Mouse (Mus musculus): Measurements from ENCODE around the gene Ltbp2. TPM values are rescaled to one million over a fixed set of nuclear protein-coding genes. Genes with fewer than 3 reads are reported as not detected.

Gene Ltbp2
- polyA plus RNA-seq, 1 experiment, result 2.2 TPM

- no peaks in the 10 kb centered on the region for H3K4me1 ChIP-seq (ENCODE audit: control insufficient read depth, insufficient read depth, low read length)
- TF ChIP-seq CTCF (conservative IDR thresholded peaks at IDR 0.05; ENCODE audit: insufficient read depth, insufficient read length, low read depth, low read length), result no peak
- no peak for TF ChIP-seq POLR2A (IDR thresholded peaks at IDR 0.05; ENCODE audit: low read depth, low read length)
- peaks cover 2% of the 10 kb centered on the region; the same call in 1 of the 2 replicates for H3K27me3 ChIP-seq (replicated peaks; ENCODE audit: control insufficient read depth, insufficient read depth, low read length)
- 43% methylated on average over 11 of the region's 11 CpGs for WGBS
- no peak overlapping the region for H3K4me3 ChIP-seq (ENCODE audit: insufficient read depth, low read depth, low read length)
- no peak overlapping the region for H3K27ac ChIP-seq (ENCODE audit: insufficient read depth, low read depth, low read length)
- DNase-seq, result no peak
- no peaks in the 10 kb centered on the region for H3K36me3 ChIP-seq (ENCODE audit: control insufficient read depth, insufficient read depth, low read length)
These were observed 3.8 kb upstream of the Ltbp2 start for GRCm38 (mm10) chr12:84880091-84880490.

DNA sequence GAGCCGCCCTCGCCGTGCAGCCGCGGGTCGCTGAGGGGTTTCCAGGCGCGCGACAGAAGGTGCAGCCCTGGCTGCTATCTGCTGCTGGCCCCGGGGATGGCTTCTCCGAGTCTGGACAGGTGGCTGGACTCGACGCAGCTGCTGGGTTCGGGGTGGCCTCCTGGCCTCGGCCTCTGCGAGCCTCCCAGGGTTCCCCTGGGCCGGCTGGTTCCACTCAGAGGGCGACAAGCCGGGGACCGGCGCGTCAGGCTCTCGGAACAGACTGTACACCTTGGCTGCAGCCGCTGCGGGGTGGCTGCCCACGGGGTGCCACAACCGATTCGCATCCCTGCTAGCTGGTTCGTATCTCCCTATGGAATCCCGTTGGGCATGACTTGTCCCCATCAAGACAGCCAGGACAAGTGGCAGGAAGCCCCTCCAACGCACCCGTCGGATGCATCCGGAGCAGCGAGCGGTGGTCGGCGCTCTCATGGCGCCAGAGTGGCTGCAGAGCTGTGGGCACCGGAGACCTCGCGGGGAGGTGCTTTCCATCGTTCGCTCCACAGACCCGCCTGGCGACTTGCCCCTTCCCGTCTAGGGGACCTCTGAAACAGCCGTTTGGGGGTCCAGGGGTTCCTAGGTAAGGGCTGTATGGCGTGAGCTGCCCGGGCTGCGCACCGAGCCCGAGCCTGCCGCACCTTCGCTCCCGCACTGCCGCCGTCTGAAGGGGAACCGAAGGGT is 411 bp downstream of the Ltbp2 start:
- Histone ChIP-seq H3K4me1 (ENCODE audit: control insufficient read depth, insufficient read depth, low read length) (no peaks in the 10 kb centered on the region), H3K36me3 (ENCODE audit: control insufficient read depth, insufficient read depth, low read length) (no peaks in the 10 kb centered on the region), H3K4me3 (ENCODE audit: insufficient read depth, low read depth, low read length) (no peak overlapping the region), H3K27me3 (replicated peaks; ENCODE audit: control insufficient read depth, insufficient read depth, low read length) (peaks cover 2% of the 10 kb centered on the region; the same call in 1 of the 2 replicates), H3K27ac (ENCODE audit: insufficient read depth, low read depth, low read length) (no peak overlapping the region)
- no peak for DNase-seq
- TF ChIP-seq POLR2A (IDR thresholded peaks at IDR 0.05; ENCODE audit: low read depth, low read length) (no peak), CTCF (conservative IDR thresholded peaks at IDR 0.05; ENCODE audit: insufficient read depth, insufficient read length, low read depth, low read length) (no peak)
- 1% methylated on average over 59 of the region's 59 CpGs for whole genome bisulfite sequencing

GRCm38 (mm10) chr12:84873434-84873833 is 2.9 kb downstream of the Ltbp2 start:
- 0% methylated on average over 3 of the region's 3 CpGs for WGBS
- peaks cover 2% of the 10 kb centered on the region; the same call in 1 of the 2 replicates for H3K27me3 ChIP-seq (replicated peaks; ENCODE audit: control insufficient read depth, insufficient read depth, low read length)
- no peak overlapping the region for H3K27ac ChIP-seq (ENCODE audit: insufficient read depth, low read depth, low read length)
- TF ChIP-seq CTCF (conservative IDR thresholded peaks at IDR 0.05; ENCODE audit: insufficient read depth, insufficient read length, low read depth, low read length), result peak; percentile 72
- TF ChIP-seq POLR2A (IDR thresholded peaks at IDR 0.05; ENCODE audit: low read depth, low read length), result no peak
- no peaks in the 10 kb centered on the region for H3K4me1 ChIP-seq (ENCODE audit: control insufficient read depth, insufficient read depth, low read length)
- no peak overlapping the region for H3K4me3 ChIP-seq (ENCODE audit: insufficient read depth, low read depth, low read length)
- no peaks in the 10 kb centered on the region for H3K36me3 ChIP-seq (ENCODE audit: control insufficient read depth, insufficient read depth, low read length)
- no peak for DNase-seq

DNA sequence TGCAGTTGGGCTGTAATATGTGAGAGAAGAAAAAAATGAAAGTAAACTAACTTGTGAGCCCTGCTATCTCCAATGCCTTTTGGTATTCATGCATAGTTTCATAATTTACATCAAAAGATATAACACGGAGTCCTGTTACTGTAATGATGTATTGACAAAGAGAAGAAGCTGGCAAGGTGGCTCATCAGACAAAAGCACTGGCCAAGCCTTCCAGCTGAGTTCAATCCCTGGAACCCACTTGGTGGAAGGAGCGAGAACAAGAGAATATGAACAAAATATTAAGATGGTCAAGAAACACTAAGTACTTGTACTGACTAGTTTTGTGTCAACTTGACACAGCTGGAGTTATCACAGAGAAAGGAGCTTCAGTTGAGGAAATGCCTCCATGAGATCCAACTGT is 4.0 kb downstream of the Ltbp2 start:
- no peaks in the 10 kb centered on the region for H3K36me3 ChIP-seq (ENCODE audit: control insufficient read depth, insufficient read depth, low read length)
- no peak for DNase-seq
- WGBS, result 81% methylated on average over 2 of the region's 2 CpGs
- H3K27me3 ChIP-seq (replicated peaks; ENCODE audit: control insufficient read depth, insufficient read depth, low read length), result peaks cover 2% of the 10 kb centered on the region; the same call in 1 of the 2 replicates
- no peak for TF ChIP-seq CTCF (conservative IDR thresholded peaks at IDR 0.05; ENCODE audit: insufficient read depth, insufficient read length, low read depth, low read length)
- no peak for TF ChIP-seq POLR2A (IDR thresholded peaks at IDR 0.05; ENCODE audit: low read depth, low read length)
- no peak overlapping the region for H3K27ac ChIP-seq (ENCODE audit: insufficient read depth, low read depth, low read length)
- no peak overlapping the region for H3K4me3 ChIP-seq (ENCODE audit: insufficient read depth, low read depth, low read length)
- no peaks in the 10 kb centered on the region for H3K4me1 ChIP-seq (ENCODE audit: control insufficient read depth, insufficient read depth, low read length)

GRCm38 (mm10) chr12:84865431-84865830 is 10.9 kb downstream of the Ltbp2 start:
- peak; percentile 25 for DNase-seq
- 71% methylated on average over 9 of the region's 9 CpGs for WGBS
- Histone ChIP-seq H3K4me3 (ENCODE audit: insufficient read depth, low read depth, low read length) (no peak overlapping the region), H3K36me3 (ENCODE audit: control insufficient read depth, insufficient read depth, low read length) (no peaks in the 10 kb centered on the region), H3K4me1 (ENCODE audit: control insufficient read depth, insufficient read depth, low read length) (no peaks in the 10 kb centered on the region), H3K27me3 (replicated peaks; ENCODE audit: control insufficient read depth, insufficient read depth, low read length) (no peaks in the 10 kb centered on the region), H3K27ac (ENCODE audit: insufficient read depth, low read depth, low read length) (no peak overlapping the region)
- TF ChIP-seq CTCF (conservative IDR thresholded peaks at IDR 0.05; ENCODE audit: insufficient read depth, insufficient read length, low read depth, low read length) (no peak), POLR2A (IDR thresholded peaks at IDR 0.05; ENCODE audit: low read depth, low read length) (no peak)

- no peak overlapping the region for H3K27ac ChIP-seq (ENCODE audit: insufficient read depth, low read depth, low read length)
- H3K36me3 ChIP-seq (ENCODE audit: control insufficient read depth, insufficient read depth, low read length), result no peaks in the 10 kb centered on the region
- 58% methylated on average over 7 of the region's 7 CpGs for WGBS
- DNase-seq, result no peak
- H3K4me3 ChIP-seq (ENCODE audit: insufficient read depth, low read depth, low read length), result no peak overlapping the region
- no peaks in the 10 kb centered on the region for H3K27me3 ChIP-seq (replicated peaks; ENCODE audit: control insufficient read depth, insufficient read depth, low read length)
- no peak for TF ChIP-seq POLR2A (IDR thresholded peaks at IDR 0.05; ENCODE audit: low read depth, low read length)
- TF ChIP-seq CTCF (conservative IDR thresholded peaks at IDR 0.05; ENCODE audit: insufficient read depth, insufficient read length, low read depth, low read length), result no peak
- no peaks in the 10 kb centered on the region for H3K4me1 ChIP-seq (ENCODE audit: control insufficient read depth, insufficient read depth, low read length)
These were observed 11.5 kb downstream of the Ltbp2 start for GRCm38 (mm10) chr12:84864801-84865200.

- 84% methylated on average over 5 of the region's 5 CpGs for WGBS
These were observed 13.1 kb downstream of the Ltbp2 start for GRCm38 (mm10) chr12:84863196-84863595.

More at GRCm38 (mm10) chr12:84863196-84863595, 13.1 kb downstream of the Ltbp2 start:
- H3K27ac ChIP-seq (ENCODE audit: insufficient read depth, low read depth, low read length), result no peak overlapping the region
- H3K27me3 ChIP-seq (replicated peaks; ENCODE audit: control insufficient read depth, insufficient read depth, low read length), result no peaks in the 10 kb centered on the region
- no peak overlapping the region for H3K4me3 ChIP-seq (ENCODE audit: insufficient read depth, low read depth, low read length)
- DNase-seq, result no peak
- TF ChIP-seq CTCF (conservative IDR thresholded peaks at IDR 0.05; ENCODE audit: insufficient read depth, insufficient read length, low read depth, low read length) (no peak), POLR2A (IDR thresholded peaks at IDR 0.05; ENCODE audit: low read depth, low read length) (no peak)
- H3K36me3 ChIP-seq (ENCODE audit: control insufficient read depth, insufficient read depth, low read length), result no peaks in the 10 kb centered on the region
- no peaks in the 10 kb centered on the region for H3K4me1 ChIP-seq (ENCODE audit: control insufficient read depth, insufficient read depth, low read length)
